Mouse (Mus musculus) heart, postnatal 0 days (tissue): ENCODE measurements around the gene Rhbdd3. TPM values are rescaled to one million over a fixed set of nuclear protein-coding genes. Genes with fewer than 3 reads are reported as not detected.

Experiments
- ATAC-seq: fragments of 200-750 bp; cut with Nextera tagmentation; 2 replicates; pipeline ENCODE4 v1.8.0; 2017; ENCODE audit warnings: low read depth, moderate number of reproducible peaks, moderate library complexity; ENCODE audit not compliant: insufficient read depth
- DNase-seq: peaks from one replicate; pipeline ENCODE4 v3.0.0-alpha.2; 2016; ENCODE audit warnings: low spot score
- H3K27ac ChIP-seq: fragments of 300-500 bp; sonication (generic); 2 replicates; pipeline ENCODE4 v1.5.1; 2014; ENCODE audit warnings: low read depth, mild to moderate bottlenecking
- H3K27me3 ChIP-seq: fragments of 300-500 bp; sonication (generic); 2 replicates; pipeline ENCODE4 v1.6.1; 2014; ENCODE audit warnings: low read length, mixed read lengths; ENCODE audit not compliant: control insufficient read depth, insufficient read depth
- H3K36me3 ChIP-seq: fragments of 300-500 bp; sonication (generic); replicated peaks from 2 replicates; pipeline ENCODE4 v1.6.1; 2014; ENCODE audit warnings: low read length, mixed read lengths; ENCODE audit not compliant: control insufficient read depth, insufficient read depth
- H3K4me1 ChIP-seq: fragments of 300-500 bp; sonication (generic); 2 replicates; pipeline ENCODE4 v1.6.1; 2014; ENCODE audit warnings: antibody characterized with exemption; ENCODE audit not compliant: control insufficient read depth, insufficient read depth
- H3K4me2 ChIP-seq: fragments of 300-500 bp; sonication (generic); 2 replicates; pipeline ENCODE4 v1.6.1; 2014; ENCODE audit warnings: low read depth, mild to moderate bottlenecking, low read length, moderate library complexity
- H3K4me3 ChIP-seq: fragments of 300-500 bp; sonication (generic); 2 replicates; pipeline ENCODE4 v1.5.1; 2014; ENCODE audit warnings: low read depth, low read length
- H3K9ac ChIP-seq: fragments of 300-500 bp; sonication (generic); replicated peaks from 2 replicates; pipeline ENCODE4 v1.6.1; 2014; ENCODE audit warnings: low read depth, low read length, mixed read lengths
- H3K9me3 ChIP-seq: fragments of 300-500 bp; sonication (generic); replicated peaks from 2 replicates; pipeline ENCODE4 v1.6.1; 2016; ENCODE audit warnings: low read length; ENCODE audit not compliant: control insufficient read depth
- CTCF ChIP-seq: IDR thresholded peaks from 2 replicates; pipeline ENCODE4 v1.5.1; 2016; ENCODE audit warnings: antibody characterized with exemption, control low read depth, low read depth
- EP300 ChIP-seq: IDR thresholded peaks from 2 replicates; pipeline ENCODE4 v1.6.1; 2016; ENCODE audit warnings: antibody characterized with exemption, low read depth
- WGBS: fragments of 180-500 bp; shearing (Covaris S2); extraction: QIAGEN DNeasy Blood & Tissue Kit; methylation state at CpG from one replicate; pipeline ENCODE4 v1.1.7; 2014; 5-methylcytosine and 5-hydroxymethylcytosine counted together
- polyA plus RNA-seq: library from polyadenylated mRNA; unstranded; fragments of >200 nt; fragmentation: Nextera tagmentation; extraction: Ambion mirVana; gene quantifications from 2 replicates; pipeline ENCODE4 v1.2.1, GENCODE M21; 2015
- total RNA-seq: library from RNA; depleted of rRNA; stranded (reverse); fragments of >200 nt; gene quantifications from 2 replicates; pipeline ENCODE4 v1.2.3, GENCODE M21; 2014; ENCODE audit warnings: low replicate concordance

Rhbdd3 gene
- total and polyA plus RNA-seq, 2 experiments from 2014 or later = 28.5 to 50.4 TPM

DNA sequence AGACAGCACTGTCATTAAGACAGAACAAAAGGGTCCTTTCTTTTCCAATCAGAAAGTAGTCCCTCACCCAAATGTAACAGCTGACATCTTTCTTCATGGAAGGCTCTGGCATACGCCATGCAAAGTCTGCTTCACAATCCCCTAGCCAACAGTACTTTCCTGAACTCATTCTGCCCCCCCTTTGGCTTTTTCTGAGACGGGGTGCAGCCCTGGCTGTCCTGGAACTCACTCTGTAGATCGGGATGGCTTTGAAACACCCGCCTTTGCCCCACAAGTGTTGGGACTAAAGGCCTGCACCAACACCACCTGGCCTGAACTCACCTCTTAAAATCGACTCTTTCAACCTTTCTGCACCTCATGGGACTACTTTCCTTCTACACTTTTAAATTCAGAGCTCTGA, 2.8 kb upstream of the Rhbdd3 start:
- Histone ChIP-seq H3K9ac (no peak overlapping the region), H3K4me1 (peaks cover 27% of the 10 kb centered on the region), H3K36me3 (peaks cover 20% of the 10 kb centered on the region), H3K27me3 (no peaks in the 10 kb centered on the region), H3K9me3 (no peaks in the 10 kb centered on the region), H3K4me3 (no peak overlapping the region), H3K27ac (no peak overlapping the region), H3K4me2 (peak overlapping the region; percentile 91; the same call in 1 of the 2 replicates)
- TF ChIP-seq EP300 (no peak), CTCF (no peak)
- no peak for ATAC-seq
- 55% methylated on average over 5 of the region's 5 CpGs for WGBS
- no peak for DNase-seq

DNA sequence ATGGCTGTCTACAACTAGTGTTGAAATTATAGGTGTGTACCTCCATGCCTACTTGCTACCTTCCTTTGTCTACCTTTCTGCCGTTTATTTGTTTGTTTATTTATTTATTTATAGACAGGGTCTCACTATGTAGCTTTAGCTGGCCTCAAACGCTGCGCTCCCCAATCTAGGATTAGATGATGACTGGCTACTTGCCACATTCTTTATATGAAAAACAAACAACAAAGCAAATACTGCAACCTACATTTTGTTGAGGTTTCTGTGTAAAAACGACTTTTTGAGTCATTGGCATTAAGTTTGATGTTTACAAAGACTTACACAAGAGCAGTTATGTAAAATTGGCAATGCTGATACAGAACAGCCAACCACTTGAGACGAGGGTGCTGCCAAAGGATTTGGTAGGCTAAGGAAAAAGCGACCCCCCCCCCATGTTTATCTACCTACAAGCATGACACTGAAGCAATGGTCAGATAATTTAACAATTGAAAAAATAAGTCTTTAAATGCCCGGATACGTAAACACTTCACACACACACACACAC, 2.2 kb upstream of the Rhbdd3 start:
- H3K4me3 ChIP-seq = peak overlapping the region; percentile 95
- no peak overlapping the region for H3K27ac ChIP-seq
- 28% methylated on average over 8 of the region's 8 CpGs for WGBS
- peaks cover 28% of the 10 kb centered on the region for H3K4me1 ChIP-seq
- peak overlapping the region; percentile 91 for H3K4me2 ChIP-seq
- no peaks in the 10 kb centered on the region for H3K9me3 ChIP-seq
- H3K9ac ChIP-seq = 0 out of 2 replicates have a peak overlapping the region, but pooled peaks have one; percentile 96
- no peaks in the 10 kb centered on the region for H3K27me3 ChIP-seq
- H3K36me3 ChIP-seq = peaks cover 15% of the 10 kb centered on the region
- no peak for DNase-seq
- ATAC-seq = no peak
- no peak for TF ChIP-seq CTCF

DNA sequence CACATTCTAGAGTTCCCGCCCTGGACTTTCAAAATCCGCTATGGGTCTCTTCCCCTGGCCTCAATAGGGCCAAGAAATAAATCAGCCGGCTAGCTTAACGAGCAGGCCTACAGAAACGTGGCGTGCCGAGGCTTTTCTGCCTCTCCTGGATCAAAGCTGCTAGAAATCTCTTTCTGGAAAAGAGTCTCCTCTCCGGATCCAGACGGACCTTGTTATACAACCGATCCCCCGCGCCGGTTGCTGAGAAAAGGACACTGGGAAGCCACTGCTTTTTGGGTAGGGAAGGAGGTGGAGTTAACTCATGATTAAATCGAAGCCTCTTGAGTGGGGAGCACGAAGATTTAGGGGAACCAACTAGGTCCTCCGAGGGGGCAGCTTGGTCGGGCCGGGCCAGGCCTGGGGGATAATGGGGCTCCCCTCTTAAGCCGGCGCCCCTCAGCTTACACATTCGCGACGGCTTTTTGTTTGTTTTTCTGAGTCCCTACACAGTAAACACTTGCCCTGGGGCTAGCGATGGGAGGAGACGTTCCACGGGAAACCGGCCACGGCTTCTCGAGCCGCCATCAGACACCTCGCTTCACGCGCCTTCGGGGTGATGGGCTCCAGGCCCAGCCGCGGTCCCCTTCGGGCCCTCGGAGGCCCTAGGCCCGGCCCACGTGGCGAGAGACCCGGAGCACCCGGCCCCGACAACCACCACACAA, 541 bp upstream of the Rhbdd3 start:
- Histone ChIP-seq H3K4me2 (peak overlapping the region; percentile 91), H3K9me3 (no peaks in the 10 kb centered on the region), H3K4me3 (peak overlapping the region; percentile 95), H3K4me1 (peaks cover 28% of the 10 kb centered on the region), H3K36me3 (peaks cover 10% of the 10 kb centered on the region), H3K27ac (peak overlapping the region; percentile 95), H3K27me3 (no peaks in the 10 kb centered on the region), H3K9ac (peak overlapping the region; percentile 96)
- DNase-seq (no peak), ATAC-seq (no peak; the same call in 1 of the 2 replicates)
- TF ChIP-seq CTCF (no peak), EP300 (peak; percentile 50; the same call in 1 of the 2 replicates)
- under 1% methylated on average over 44 of the region's 44 CpGs for WGBS

DNA sequence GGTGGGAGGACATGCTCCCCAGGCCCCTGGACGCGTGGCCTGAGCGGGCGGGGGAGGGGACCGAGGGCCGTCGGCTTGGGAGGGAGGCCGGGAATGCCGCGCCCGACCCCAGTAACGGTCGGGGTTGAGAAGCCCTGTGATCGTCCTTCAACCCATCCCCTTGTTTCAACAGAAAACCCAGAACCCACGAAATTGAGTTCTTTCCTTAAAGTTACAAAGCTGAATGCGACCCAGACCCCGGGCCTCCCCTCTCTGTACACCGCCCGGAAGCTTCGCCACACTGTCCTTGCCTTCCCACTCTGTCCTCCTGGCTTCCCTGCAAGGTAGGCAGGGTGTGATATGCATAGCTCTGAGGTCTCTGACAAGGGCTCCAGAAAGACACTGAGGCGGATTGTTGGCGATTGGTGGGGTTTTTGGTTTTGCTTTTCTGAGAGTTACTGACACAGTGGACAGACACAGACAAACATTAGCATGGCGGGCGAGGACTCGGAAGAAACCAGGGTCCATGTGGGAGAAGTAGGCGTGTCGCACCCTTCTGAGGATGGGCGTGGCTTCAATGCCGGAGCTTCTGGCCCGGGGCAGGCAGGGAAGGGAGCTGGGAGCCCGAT, 954 bp downstream of the Rhbdd3 start:
- peak; percentile 71 for ATAC-seq
- no peaks in the 10 kb centered on the region for H3K27me3 ChIP-seq
- TF ChIP-seq EP300 (no peak), CTCF (no peak)
- peaks cover 19% of the 10 kb centered on the region; the same call in 1 of the 2 replicates for H3K36me3 ChIP-seq
- peak overlapping the region; percentile 95 for H3K27ac ChIP-seq
- peak overlapping the region; percentile 96 for H3K9ac ChIP-seq
- no peaks in the 10 kb centered on the region for H3K9me3 ChIP-seq
- peak overlapping the region; percentile 95 for H3K4me3 ChIP-seq
- under 1% methylated on average over 30 of the region's 31 CpGs for WGBS
- peak; percentile 90 for DNase-seq
- H3K4me1 ChIP-seq = peaks cover 28% of the 10 kb centered on the region
- H3K4me2 ChIP-seq = peak overlapping the region; percentile 67

DNA sequence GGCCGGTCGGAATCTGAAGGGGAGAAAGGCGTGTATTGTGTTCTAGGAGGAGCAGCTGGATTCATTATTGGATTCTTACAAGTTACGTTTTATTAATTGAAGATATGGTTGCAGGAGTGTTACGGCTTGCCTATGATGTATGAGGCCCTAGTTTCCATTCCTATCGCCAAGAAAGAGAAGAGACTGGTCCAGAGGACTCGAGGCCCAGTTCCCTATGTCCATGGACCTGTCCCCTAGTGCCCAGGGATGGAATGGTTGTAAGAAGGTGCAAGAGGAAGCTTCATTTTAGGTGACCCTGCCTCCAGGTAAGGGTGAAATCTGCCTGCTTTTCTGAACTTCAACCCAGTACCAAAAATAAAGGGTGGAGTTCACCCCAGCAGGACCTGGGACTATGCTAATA, 1.6 kb downstream of the Rhbdd3 start:
- Histone ChIP-seq H3K27ac (peak overlapping the region; percentile 95), H3K4me3 (peak overlapping the region; percentile 95), H3K4me1 (peaks cover 28% of the 10 kb centered on the region), H3K9me3 (no peaks in the 10 kb centered on the region), H3K9ac (peak overlapping the region; percentile 96), H3K27me3 (no peaks in the 10 kb centered on the region), H3K36me3 (peaks cover 24% of the 10 kb centered on the region; the same call in 1 of the 2 replicates), H3K4me2 (peak overlapping the region; percentile 67)
- DNase-seq (no peak), ATAC-seq (no peak)
- TF ChIP-seq CTCF (no peak), EP300 (no peak)
- under 1% methylated on average over 7 of the region's 7 CpGs for WGBS
